Mouse (Mus musculus): ENCODE data around the gene Mrtfa.

The Mrtfa gene

DNA sequence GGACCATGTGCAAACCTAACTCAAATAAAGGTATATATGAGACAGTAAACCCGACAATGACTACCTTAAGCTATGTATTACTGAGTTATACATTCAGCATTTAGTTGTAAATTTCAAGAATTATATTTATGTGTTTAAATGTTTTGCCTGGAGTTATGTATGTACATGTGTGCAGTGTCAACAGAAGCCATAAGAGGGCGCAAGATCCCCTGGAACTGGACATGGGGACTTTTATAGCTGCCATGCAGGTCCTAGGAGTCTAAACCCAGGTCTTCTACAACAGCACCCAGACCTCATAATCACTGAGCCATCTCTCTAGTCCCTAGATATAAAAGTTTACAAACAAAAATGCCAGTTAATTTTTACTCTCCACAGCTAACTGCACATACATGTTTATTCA lies 117.8 kb downstream of the Mrtfa start:
- DNase-seq (ENCODE audit: extremely low read depth, low read depth, low spot score): no peak

DNA sequence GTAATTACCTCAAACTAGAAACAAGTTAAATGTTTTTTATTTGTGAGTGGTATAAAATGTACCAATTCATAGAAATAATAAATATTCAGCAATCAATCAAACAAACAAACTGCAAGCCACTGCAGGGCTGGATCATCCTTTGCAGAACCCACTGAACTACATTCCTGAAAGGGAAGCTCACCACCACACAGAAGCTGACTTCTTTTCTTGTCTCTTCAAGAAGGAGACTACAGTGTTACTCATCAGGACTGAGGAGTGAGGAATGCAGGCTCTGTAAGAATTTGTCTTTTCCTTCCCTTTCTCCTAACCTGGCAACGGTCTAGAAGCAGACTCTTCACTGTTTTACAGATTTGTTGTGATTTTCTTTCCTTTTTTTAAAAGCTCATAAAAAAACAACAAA lies 120.1 kb downstream of the Mrtfa start:
- DNase-seq (ENCODE audit: extremely low read depth, low read depth, low spot score): no peak

DNA sequence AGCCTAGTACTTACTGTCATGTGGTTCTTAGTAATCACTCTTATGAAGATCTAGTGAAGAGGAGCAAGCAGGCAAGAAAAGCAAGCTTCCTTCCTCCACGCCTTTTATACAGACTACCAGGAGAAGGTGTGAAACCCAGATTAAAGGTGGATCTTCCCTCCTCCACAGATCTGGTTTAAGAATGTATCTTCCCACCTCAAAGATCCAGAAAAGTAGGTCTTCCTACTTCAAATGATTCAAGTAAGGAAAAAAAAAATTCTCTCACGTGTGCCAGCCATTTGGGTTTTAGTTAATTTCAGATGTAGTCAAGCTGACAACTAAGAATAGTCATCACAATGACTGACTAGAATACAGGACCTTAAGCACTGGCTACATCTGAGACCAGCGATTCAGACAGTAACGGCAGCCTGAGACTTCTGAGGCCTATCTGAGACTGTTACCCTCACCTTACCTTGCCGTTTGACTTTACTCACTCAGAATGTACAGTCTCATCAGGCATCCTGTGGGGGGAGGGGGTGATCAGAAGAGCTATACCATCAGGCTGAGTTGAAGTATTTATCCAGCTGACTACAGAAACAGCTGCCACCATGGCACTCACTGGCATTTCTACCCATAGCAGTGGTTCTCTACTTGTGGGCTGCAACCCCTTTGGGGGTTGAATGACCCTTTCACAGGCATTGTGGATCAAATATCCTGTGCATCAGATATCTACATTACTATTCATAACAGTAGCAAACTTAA lies 121.7 kb downstream of the Mrtfa start:
- DNase-seq (ENCODE audit: extremely low read depth, low read depth, low spot score): no peak

DNA sequence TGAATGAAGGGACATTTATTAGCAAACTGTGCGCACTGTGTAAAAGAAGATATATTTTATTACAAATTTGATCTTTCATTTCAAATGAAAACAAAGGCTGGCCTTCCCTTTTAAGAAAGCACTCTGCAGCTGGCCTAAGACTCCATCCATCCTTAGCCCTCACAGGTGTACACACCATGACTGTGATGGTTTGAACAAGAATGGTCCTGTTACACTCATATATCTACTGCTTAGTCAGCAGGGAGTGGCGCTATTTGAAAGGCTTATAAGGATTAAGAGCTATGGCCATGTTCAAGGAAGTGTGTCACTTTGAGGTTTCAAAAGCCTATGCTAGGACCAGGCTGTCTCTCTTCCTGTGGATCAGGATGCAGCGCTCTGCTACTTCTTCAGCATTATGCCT lies 122.8 kb downstream of the Mrtfa start:
- DNase-seq (ENCODE audit: extremely low read depth, low read depth, low spot score): no peak

DNA sequence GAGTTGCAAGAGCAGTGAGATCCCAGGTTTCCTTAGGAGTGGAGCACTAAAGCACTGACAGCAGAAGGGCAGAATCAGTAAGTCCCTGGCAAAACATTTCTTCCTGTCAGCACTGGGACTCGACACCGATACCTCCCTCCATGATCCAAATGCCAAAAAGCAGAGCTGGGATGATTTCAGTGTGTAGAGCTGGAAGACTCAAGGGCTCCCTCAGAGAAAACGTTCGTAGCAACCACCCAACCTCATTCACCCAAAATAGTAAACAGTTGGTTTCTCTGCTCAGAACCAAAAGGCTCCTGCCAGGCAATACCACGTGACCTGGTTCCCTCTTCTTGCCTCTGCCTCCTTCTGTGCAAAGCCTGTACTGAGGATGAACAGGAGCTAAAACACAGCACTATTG lies 123.6 kb downstream of the Mrtfa start:
- no peak for DNase-seq (ENCODE audit: extremely low read depth, low read depth, low spot score)

DNA sequence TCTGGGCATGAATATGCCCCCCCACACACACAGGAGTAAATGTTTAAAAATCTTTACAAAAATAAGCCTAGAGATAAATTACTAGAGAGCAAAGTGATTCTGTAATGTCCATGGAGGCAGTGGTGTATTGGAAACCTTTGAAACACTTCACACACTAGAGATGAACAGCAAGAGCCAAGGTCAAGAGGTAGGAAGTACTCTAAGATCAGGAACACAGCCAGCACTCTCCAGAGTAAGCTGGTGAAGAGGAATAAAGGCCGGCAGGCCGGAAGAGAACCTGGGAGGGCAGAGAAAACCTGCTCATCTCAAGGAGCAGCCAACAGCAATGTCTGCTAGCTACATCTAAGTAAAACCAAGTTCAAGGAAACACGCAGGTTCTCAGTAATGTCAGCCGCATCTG lies 125.9 kb downstream of the Mrtfa start:
- no peak for DNase-seq (ENCODE audit: extremely low read depth, low read depth, low spot score)

DNA sequence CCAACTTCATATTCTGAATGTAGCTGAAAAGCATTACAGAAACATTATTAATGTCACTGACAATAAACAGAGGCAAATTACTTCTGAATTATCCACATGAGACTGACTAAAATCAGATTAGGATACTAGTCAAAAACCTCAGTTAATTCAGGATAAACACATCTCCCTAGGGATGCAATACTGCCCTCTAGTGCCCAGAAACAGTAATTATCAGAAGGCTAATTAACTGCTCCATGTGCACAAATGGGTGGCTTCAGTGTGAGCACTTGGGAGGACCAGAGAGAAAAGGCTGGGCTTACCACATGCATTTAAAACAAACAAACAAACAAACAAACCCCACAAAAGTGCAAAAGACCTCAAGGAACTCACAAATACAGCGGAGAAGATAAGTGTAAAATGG lies 126.4 kb downstream of the Mrtfa start:
- DNase-seq (ENCODE audit: extremely low read depth, low read depth, low spot score): no peak

DNA sequence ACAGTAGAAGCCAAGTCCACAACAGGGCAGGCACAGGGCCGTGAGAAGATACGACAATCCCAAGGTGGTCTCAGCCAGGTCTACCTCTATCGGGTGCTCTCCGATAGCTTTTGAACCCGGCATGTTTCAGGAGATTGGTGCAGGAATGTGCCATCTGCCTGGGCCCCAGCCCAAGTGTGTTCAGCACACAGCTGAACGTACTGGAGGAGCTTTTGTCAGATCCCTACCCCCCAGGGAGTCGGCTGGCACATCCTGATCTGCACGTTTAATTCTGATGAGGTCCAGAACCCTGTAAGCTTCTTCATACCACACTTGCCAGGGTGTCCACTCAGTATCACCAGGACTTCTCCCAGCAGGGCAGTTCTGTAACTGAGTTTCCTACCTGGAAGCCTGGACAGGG lies 127.9 kb downstream of the Mrtfa start:
- DNase-seq (ENCODE audit: extremely low read depth, low read depth, low spot score): no peak

DNA sequence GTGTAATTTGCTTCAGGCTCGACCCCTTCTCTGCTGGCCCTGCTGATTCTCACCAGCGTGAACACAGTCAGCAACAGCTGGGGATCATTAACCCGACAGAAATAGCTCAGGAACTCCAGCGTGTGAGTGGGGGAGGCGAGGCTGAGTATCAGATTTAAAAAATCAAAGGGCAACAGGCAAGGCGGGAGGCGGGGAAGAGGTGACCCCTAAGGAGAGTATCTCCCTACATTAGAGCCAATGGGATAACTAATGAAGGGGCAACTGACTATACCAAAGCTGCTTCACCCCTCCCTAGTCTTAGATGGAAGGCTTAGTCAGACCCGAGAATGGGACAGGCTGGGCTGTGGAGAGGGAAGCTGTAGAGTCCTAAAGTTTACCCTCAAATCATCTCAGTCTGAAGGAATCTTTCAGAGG lies 128.4 kb downstream of the Mrtfa start:
- DNase-seq (ENCODE audit: extremely low read depth, low read depth, low spot score): no peak

DNA sequence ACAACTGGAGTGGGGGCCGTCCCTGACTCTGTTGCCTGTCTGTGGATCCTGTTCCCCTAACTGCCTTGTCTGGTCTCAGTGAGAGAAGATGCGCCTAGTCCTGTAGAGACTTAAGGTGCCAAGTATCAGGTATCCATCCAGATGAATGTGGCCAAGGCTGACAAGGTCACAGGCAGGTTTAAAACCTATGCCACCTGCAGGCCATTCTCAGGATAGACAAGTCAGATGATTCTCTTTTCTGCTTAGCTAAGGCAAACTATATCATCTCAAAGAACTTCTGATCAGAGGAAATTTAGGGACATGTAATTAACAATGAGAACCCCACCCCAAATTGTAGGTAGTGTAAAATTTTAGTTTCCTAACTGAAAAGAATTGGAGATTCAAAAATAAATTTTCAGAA lies 129.6 kb downstream of the Mrtfa start:
- DNase-seq (ENCODE audit: extremely low read depth, low read depth, low spot score): no peak

DNA sequence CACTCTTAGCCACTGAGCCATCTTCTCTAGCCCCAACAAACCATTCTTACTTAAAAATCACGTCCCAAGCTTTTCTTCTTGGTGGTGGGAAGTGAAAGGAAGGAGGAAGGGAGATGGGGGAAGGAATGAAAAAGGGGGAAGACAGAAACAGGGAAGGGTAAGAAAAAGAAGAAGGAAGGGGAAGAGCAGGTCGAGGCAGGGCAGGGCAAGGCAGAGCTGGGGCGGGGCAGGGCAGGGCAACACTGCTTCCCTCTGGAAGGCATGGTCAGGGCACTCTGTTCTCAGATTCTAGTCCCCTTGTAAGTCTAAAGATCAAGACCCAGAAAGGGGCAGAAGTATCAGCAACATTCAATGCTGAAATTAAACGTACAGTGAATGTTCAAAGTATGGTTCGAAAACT lies 132.8 kb downstream of the Mrtfa start:
- no peak for DNase-seq (ENCODE audit: extremely low read depth, low read depth, low spot score)

DNA sequence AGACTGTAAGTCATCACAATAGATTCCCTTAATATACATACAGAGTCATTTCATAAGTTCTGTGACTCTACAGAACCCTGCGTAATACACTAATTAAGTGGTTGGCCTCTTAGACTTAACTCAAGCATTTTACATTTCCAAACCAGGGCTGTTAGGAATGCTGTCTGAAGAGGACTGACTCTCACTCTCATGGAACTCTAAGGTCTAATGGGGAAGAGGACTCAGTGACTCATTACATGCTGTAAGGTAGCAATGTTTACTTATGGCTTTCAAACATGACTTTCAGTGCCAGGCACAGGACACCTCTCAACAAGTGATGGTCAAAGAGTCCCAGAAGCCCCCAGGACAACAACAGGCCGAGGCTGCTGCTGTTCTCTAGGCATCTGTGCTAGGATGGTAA lies 135.1 kb downstream of the Mrtfa start:
- DNase-seq (ENCODE audit: extremely low read depth, low read depth, low spot score): no peak

DNA sequence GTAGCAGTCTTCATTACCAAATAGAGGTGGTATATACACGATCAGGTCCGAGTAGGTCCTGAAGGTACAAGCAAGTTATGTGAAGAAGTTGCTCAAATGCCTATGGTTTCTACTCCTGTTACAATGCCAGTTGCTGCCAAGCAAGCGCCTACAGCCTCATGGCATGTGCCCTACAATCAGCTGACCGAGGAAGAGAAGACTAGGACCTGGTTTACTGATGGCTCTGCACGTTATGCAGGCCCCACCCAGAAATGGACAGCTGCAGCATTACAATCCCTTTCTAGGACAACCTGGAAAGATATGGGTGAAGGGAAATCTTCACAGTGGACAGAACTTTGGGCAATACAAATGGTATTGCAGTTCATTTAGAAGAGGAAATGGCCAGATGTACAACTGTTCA lies 138.1 kb downstream of the Mrtfa start:
- no peak for DNase-seq (ENCODE audit: extremely low read depth, low read depth, low spot score)

DNA sequence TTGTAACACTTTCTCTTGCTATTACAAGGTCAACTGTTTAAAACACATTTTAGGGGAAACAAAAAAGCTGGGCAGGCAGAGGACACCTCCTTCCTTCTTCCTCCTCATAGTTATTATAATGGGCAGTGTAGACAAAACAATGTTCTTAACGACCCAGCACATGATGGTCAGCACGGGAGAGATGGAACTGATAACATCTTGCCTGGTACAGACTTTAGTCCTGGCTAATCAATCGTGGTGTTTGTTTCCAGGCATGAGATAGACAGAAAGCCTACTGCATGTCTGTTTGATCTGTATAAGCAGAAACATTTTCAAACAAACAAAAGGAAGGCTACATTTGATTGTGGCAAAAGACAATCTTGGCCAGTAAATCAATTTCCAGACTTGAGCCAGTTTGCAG lies 140.1 kb downstream of the Mrtfa start:
- DNase-seq (ENCODE audit: extremely low read depth, low read depth, low spot score): no peak

DNA sequence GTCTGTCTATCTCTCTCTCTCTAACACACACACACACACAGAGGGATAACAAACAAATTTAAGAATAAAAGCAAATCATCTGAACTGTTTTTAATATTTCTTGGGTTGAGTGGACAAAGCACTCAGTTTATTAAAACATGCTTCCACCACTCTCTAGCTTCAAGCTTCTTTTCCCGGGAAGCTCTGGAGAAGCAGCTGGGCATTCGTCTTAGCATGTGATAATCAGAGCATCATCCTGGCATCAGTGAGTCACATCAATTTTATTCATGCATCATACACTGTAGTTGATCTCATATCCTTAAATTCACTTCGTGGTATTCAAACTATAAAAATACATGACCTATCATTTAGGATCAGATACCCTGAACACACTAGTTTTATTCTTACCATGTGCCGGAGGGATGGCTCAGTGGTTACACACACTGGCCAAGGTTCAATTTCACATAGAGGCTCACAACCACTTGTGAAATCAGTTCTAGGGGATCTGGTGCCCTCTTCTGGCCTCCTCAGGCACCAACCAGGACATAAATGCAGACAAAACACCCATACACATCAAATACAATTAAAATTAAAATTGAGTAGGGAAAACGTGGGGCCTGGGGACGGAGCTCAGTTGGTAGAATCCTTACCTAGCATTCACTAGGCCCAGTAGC lies 141.0 kb downstream of the Mrtfa start:
- DNase-seq (ENCODE audit: extremely low read depth, low read depth, low spot score): no peak

DNA sequence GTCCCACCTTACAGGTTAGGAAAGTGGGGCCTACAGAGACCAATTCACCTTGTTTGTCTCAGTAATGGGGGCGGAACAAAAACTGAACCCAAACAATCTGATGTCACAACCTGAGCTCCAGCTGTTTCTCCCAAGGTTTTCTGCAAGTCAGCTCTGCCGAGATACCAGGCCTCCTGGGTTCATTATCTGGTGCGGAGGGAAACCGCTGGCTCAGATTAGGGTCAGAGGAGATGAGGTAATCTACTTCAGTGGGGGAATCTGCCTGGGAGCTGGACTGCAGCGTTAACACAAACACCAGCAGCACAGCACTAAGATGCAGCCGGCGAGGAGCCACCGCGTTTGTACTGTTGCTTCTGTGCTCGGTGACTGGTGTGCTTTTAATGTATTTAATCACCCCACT lies 143.1 kb downstream of the Mrtfa start:
- DNase-seq (ENCODE audit: extremely low read depth, low read depth, low spot score): no peak

DNA sequence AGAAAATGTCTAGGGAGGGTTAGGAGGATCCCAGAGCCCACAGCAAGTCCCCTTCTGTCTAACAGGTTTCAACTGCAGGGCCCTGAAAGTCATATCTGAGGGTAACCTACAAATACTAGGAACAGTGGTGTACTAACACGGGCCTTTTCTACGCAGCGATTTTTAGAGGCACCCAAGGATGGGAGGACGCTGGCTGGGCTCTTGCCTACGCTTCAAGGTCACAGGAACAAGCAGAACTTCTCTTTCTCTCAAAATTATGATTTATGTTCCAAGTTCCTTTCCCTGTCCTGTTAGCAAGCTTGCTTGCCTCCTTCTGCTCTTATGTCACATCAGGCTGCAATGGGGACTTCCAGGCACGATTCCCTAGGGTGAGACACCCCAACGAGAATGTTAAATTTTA lies 144.5 kb downstream of the Mrtfa start:
- no peak for DNase-seq (ENCODE audit: extremely low read depth, low read depth, low spot score)

DNA sequence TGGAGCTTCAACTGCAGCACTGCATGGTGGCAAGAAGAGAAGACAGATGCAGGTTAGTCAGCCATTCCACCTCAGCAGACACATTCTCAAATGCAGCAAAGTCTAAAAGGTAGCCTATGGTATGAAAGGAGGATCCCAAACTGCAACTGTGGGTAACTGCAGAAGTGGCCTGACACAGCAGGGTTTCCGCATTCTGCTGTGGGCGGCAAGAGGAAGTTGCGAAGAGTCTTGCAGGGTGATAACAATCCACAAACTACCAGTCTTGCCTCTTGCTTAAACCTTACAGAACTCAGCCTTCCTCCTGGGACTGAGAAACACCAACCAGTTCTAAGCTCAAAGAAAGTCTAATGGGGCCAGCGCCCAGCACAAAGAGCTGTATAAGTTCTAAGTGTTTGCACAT lies 145.2 kb downstream of the Mrtfa start:
- no peak for DNase-seq (ENCODE audit: extremely low read depth, low read depth, low spot score)

DNA sequence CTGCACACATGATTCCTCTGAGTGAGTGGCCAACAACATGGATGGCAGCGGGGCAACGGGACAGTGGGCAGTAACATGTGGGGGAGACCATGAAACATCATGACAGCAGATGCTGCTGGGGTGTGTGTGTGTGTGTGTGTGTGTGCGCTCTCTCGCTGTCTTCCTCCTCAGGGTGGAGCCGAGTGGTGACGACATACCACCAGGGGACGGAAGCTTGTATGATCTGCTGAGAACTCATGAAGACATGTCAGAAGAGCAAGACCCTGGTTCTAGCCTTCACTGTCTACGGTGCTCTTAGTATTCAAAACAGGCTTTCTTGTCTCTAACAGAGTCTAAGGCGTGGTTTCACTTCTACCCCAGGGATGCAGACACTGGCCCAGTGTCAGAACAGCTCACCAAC lies 146.1 kb downstream of the Mrtfa start:
- DNase-seq (ENCODE audit: extremely low read depth, low read depth, low spot score): no peak

DNA sequence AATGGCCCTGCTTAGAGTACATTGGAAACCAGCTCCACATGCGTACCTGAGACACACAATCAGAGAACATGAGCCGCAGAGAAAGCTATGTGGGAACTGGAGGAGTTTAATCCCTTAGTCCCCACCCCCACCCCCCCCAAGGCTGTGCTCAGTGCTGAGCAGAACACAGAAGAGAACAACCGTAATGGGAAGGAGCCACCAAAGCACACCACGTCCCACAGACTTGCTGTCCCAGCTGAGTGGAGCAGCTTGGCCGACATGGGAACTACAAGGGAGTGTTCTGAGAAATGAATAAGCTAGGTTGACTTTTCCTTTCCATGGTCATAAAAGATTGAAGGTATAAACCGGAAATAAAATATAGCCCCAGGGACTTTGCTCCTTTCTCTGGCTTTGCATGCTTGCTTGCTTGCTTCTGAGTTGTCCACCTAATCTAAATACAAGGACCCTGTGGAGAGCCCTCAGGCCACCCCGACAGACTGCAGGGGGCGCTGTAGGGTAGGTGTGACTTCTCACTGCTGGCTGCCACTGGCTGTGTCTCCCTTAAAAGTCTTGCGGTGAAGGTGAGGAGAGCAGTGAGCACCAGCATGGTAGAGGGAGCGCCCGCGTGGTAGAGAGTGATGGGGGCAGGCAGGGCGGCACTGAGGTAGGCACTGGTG lies 148.2 kb downstream of the Mrtfa start:
- no peak for DNase-seq (ENCODE audit: extremely low read depth, low read depth, low spot score)

DNA sequence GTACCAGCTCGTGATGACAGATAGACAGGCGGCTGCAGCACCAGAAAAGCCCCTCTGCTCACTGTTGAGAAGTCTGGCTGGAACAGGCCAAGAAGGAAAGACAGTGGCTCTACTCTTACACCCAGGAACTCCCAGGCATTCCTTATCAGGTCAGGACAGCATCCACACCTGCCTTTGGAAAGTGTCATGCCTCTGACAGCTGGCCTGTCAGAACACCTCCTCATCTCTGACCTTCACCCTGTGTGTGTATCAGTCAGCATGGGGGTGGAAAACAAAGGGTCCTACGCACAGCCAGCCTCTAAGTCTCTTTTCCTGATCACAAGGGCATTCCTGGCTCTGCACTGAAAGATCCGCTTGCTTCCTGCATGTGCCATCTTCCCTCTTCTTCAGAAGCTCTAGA lies 148.8 kb downstream of the Mrtfa start:
- no peak for DNase-seq (ENCODE audit: extremely low read depth, low read depth, low spot score)

DNA sequence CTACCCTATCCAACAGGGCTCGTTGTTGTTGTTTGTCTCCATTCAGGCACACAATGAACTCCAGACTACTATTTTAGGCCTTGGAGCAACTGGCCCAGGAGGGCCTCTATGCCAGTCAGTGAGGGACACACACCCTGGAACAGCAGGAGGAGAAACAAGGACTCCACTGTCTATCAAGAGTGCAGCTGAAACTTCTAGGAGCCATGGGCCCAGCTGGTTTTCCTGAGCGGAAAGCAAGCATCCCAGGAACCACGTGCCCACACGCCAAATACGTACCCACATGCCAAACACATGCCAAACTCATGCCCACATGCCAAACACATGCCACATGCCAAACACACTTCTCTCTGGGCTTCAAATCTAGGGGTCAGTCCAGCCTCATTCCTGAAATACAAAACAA lies 152.1 kb downstream of the Mrtfa start:
- DNase-seq (ENCODE audit: extremely low read depth, low read depth, low spot score): no peak

Measured in fat pad, adult 2 months (tissue).